Mouse (Mus musculus): ENCODE measurements around the gene Acr. TPM values are rescaled to one million over a fixed set of nuclear protein-coding genes. Genes with fewer than 3 reads are reported as not detected.
A peak's percentile ranks its signal among the peaks of the same experiment; 100 is the strongest.

Acr gene
- polyA plus RNA-seq, 1 experiment, result not detected

DNA sequence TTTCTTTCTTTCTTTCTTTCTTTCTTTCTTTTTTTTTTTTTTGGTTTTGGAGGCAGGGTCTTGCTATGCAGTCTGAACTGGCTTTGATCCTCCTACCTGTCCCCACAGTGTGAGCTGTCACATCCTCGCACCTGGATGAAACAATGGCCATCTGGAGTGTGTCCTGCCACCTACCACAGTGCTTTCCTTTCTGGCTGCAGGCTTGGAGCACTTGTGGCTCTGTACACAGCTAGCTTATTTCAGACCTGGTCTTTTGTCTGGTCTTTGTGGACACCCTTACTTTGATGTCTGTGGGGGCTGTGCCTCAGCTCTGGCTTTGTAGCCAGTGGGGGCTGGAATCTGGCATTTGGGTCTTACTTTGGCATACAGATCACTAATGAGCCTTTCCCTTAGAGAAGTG lies 16.4 kb upstream of the Acr start:
- H3K9ac ChIP-seq (ENCODE audit: low read depth, poor library complexity, severe bottlenecking), result no peak overlapping the region
- H3K9me3 ChIP-seq (replicated peaks; ENCODE audit: control insufficient read depth, insufficient read depth, low read length, poor library complexity, severe bottlenecking), result no peaks in the 10 kb centered on the region
- no peak overlapping the region for H3K27ac ChIP-seq (ENCODE audit: insufficient read depth, low read length)
- no peak for TF ChIP-seq POLR2A (IDR thresholded peaks at IDR 0.05; ENCODE audit: insufficient read depth, low read length)
- TF ChIP-seq EP300 (IDR thresholded peaks at IDR 0.05; ENCODE audit: insufficient read depth, low read depth, low read length), result no peak
- no peak for TF ChIP-seq CTCF (IDR thresholded peaks at IDR 0.05; ENCODE audit: low read depth, low read length)
- no peak overlapping the region for H3K4me3 ChIP-seq (ENCODE audit: low read depth, low read length)
- no peaks in the 10 kb centered on the region for H3K27me3 ChIP-seq (ENCODE audit: control insufficient read depth, insufficient read depth, low read length, poor library complexity, severe bottlenecking)
- H3K36me3 ChIP-seq (ENCODE audit: control insufficient read depth, insufficient read depth, low read length, poor library complexity, severe bottlenecking), result no peaks in the 10 kb centered on the region
- no peaks in the 10 kb centered on the region for H3K4me1 ChIP-seq (ENCODE audit: control insufficient read depth, insufficient read depth, low read length)

- Histone ChIP-seq H3K9me3 (replicated peaks; ENCODE audit: control insufficient read depth, insufficient read depth, low read length, poor library complexity, severe bottlenecking) (no peaks in the 10 kb centered on the region), H3K4me1 (ENCODE audit: control insufficient read depth, insufficient read depth, low read length) (no peaks in the 10 kb centered on the region), H3K27me3 (ENCODE audit: control insufficient read depth, insufficient read depth, low read length, poor library complexity, severe bottlenecking) (no peaks in the 10 kb centered on the region), H3K4me3 (ENCODE audit: low read depth, low read length) (no peak overlapping the region), H3K27ac (ENCODE audit: insufficient read depth, low read length) (no peak overlapping the region), H3K36me3 (ENCODE audit: control insufficient read depth, insufficient read depth, low read length, poor library complexity, severe bottlenecking) (no peaks in the 10 kb centered on the region), H3K9ac (ENCODE audit: low read depth, poor library complexity, severe bottlenecking) (no peak overlapping the region)
- TF ChIP-seq POLR2A (IDR thresholded peaks at IDR 0.05; ENCODE audit: insufficient read depth, low read length), result no peak
- no peak for TF ChIP-seq CTCF (IDR thresholded peaks at IDR 0.05; ENCODE audit: low read depth, low read length)
- TF ChIP-seq EP300 (IDR thresholded peaks at IDR 0.05; ENCODE audit: insufficient read depth, low read depth, low read length), result no peak
Measured at GRCm38 (mm10) chr15:89555591-89555990, 12.5 kb upstream of the Acr start.

DNA sequence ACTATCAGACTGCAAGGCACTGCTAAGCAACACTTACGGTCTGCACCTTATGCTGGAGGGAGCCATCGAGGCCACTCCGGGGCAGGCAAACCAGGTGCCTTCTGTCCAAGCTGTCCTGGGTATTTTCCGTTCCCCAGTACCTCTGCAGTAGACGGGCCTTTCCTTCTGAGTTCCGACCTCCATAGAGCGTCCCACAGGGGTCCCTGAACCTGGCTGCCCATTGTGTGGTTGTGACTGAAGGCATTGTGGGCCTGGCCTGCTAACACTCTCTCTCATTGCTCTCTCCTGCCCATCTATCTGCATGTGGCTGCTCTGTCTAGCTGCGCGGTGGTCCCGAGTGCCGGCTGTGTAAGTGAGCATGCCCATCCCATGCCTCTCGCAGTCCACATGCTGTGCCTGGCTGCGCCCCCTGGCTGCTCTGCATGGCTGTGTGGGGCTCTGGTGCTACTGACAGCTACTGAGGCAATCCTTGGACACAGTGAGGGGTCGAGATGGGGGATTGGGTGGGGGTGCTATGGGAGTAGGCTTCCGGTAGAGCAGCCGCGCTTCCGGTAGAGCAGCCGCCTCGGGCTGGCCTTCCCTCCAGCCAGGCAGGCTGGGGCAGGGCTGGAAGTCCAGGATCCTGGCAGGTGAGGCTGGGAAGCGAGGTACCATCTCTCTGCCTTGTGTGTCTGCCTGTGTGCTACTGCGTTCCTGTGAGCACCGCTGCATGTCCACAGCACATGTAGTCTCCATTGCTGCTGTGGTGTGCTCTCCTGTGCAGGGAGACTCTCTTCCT lies 11.5 kb upstream of the Acr start:
- TF ChIP-seq POLR2A (IDR thresholded peaks at IDR 0.05; ENCODE audit: insufficient read depth, low read length), result no peak
- peak; percentile 64 for TF ChIP-seq CTCF (IDR thresholded peaks at IDR 0.05; ENCODE audit: low read depth, low read length)
- Histone ChIP-seq H3K4me1 (ENCODE audit: control insufficient read depth, insufficient read depth, low read length) (no peaks in the 10 kb centered on the region), H3K4me3 (ENCODE audit: low read depth, low read length) (peak overlapping the region; percentile 57), H3K36me3 (ENCODE audit: control insufficient read depth, insufficient read depth, low read length, poor library complexity, severe bottlenecking) (no peaks in the 10 kb centered on the region), H3K9me3 (replicated peaks; ENCODE audit: control insufficient read depth, insufficient read depth, low read length, poor library complexity, severe bottlenecking) (no peaks in the 10 kb centered on the region), H3K9ac (ENCODE audit: low read depth, poor library complexity, severe bottlenecking) (no peak overlapping the region), H3K27me3 (ENCODE audit: control insufficient read depth, insufficient read depth, low read length, poor library complexity, severe bottlenecking) (no peaks in the 10 kb centered on the region), H3K27ac (ENCODE audit: insufficient read depth, low read length) (no peak overlapping the region)

GRCm38 (mm10) chr15:89557179-89557995 lies 10.7 kb upstream of the Acr start:
- TF ChIP-seq POLR2A (IDR thresholded peaks at IDR 0.05; ENCODE audit: insufficient read depth, low read length) (no peak), CTCF (IDR thresholded peaks at IDR 0.05; ENCODE audit: low read depth, low read length) (no peak), EP300 (IDR thresholded peaks at IDR 0.05; ENCODE audit: insufficient read depth, low read depth, low read length) (no peak)
- no peak overlapping the region for H3K27ac ChIP-seq (ENCODE audit: insufficient read depth, low read length)
- no peaks in the 10 kb centered on the region for H3K9me3 ChIP-seq (replicated peaks; ENCODE audit: control insufficient read depth, insufficient read depth, low read length, poor library complexity, severe bottlenecking)
- H3K9ac ChIP-seq (ENCODE audit: low read depth, poor library complexity, severe bottlenecking), result peak overlapping the region; percentile 24; the same call in 1 of the 2 replicates
- H3K27me3 ChIP-seq (ENCODE audit: control insufficient read depth, insufficient read depth, low read length, poor library complexity, severe bottlenecking), result no peaks in the 10 kb centered on the region
- no peaks in the 10 kb centered on the region for H3K4me1 ChIP-seq (ENCODE audit: control insufficient read depth, insufficient read depth, low read length)
- H3K4me3 ChIP-seq (ENCODE audit: low read depth, low read length), result peak overlapping the region; percentile 57
- no peaks in the 10 kb centered on the region for H3K36me3 ChIP-seq (ENCODE audit: control insufficient read depth, insufficient read depth, low read length, poor library complexity, severe bottlenecking)

DNA sequence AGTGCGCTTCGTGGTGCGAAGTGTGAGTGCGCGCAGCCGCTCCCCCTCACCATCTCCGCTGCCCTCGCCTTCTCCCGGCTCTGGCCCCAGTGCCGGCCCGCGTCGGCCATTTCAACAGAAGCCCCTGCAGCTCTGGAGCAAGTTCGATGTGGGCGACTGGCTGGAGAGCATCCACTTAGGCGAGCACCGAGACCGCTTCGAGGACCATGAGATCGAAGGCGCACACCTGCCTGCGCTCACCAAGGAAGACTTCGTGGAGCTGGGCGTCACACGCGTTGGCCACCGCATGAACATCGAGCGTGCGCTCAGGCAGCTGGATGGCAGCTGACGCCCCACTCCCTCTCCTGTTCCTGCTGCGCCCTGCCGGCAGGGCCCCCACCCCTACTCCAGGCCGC lies 10.1 kb upstream of the Acr start:
- H3K36me3 ChIP-seq (ENCODE audit: control insufficient read depth, insufficient read depth, low read length, poor library complexity, severe bottlenecking), result no peaks in the 10 kb centered on the region
- H3K27ac ChIP-seq (ENCODE audit: insufficient read depth, low read length), result no peak overlapping the region
- TF ChIP-seq EP300 (IDR thresholded peaks at IDR 0.05; ENCODE audit: insufficient read depth, low read depth, low read length) (no peak), CTCF (IDR thresholded peaks at IDR 0.05; ENCODE audit: low read depth, low read length) (no peak), POLR2A (IDR thresholded peaks at IDR 0.05; ENCODE audit: insufficient read depth, low read length) (no peak)

More for the DNA sequence above, 10.1 kb upstream of the Acr start:
- Histone ChIP-seq H3K9ac (ENCODE audit: low read depth, poor library complexity, severe bottlenecking) (peak overlapping the region; percentile 24; the same call in 1 of the 2 replicates), H3K9me3 (replicated peaks; ENCODE audit: control insufficient read depth, insufficient read depth, low read length, poor library complexity, severe bottlenecking) (no peaks in the 10 kb centered on the region), H3K27me3 (ENCODE audit: control insufficient read depth, insufficient read depth, low read length, poor library complexity, severe bottlenecking) (no peaks in the 10 kb centered on the region), H3K4me3 (ENCODE audit: low read depth, low read length) (peak overlapping the region; percentile 32), H3K4me1 (ENCODE audit: control insufficient read depth, insufficient read depth, low read length) (no peaks in the 10 kb centered on the region)
